Mouse (Mus musculus) inflammation-experienced regulatory T-cells, adult 16 weeks (primary cell): ENCODE measurements around the gene Dus4l. TPM values are rescaled to one million over a fixed set of nuclear protein-coding genes. Genes with fewer than 3 reads are reported as not detected.

ENCODE experiments used
- polyA plus RNA-seq: library from polyadenylated mRNA; unstranded; fragments of 100-300 nt; shearing (Covaris generic); gene quantifications from one replicate; pipeline ENCODE4 v1.2.1, GENCODE M21; 2017

Gene Dus4l
- 13.1 TPM for polyA plus RNA-seq

GRCm38 (mm10) chr12:31654197-31654964, at the start of gene Dus4l, which contains the start of gene Cog5:
TSS of gene Dus4l (minus strand) at chr12:31654826.
TSS of gene Cog5 (plus strand) at chr12:31654869.

DNA sequence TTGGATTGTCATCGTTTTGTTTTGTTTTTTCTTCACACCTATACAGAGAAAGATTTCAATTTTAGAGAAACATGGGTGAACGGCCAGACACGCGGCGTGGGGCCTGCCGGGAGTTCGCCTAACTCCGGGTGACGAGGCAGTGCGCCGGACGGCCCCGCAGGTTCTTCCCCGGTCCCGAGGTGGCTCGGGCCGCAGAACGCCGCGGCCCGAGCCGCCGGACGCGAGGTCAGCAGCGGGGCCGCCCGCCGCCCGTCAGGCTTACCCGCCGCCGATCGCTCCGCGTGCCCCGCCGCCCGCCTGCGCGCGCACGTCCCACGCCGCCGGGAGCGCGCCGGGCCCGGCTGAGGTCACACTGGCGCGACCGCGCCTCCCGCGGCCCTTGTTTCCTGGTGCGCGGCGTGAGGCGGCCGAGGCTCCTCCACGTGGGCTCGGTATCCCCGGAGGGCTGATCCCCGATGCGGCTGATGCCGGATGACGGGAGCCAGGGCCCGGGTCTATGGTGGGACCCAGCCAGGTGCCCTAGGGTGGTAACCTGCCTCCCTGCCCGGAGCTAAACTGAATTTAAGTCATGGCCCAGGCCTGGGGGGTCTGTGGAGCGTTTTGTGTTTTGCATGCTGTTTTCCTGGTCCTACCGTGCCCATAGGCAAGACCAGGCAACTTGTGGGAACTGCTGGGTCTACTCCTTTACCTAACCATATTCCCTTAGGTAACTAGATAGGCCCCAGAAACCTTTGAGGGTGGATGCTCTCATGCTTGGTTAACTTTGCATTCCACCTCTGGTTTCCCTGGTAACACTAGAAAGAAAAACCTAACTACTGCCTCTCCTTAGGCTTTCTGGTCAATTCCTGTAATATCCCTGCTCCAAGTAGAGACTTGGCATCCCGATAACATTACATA, 20.0 kb downstream of the Dus4l start, which contains the start of gene Bcap29:
Gene Bcap29, minus strand, starts transcription at position 316 of the 897 bp plus-strand sequence.

Other genes starting within 250 kb of the Dus4l start
- gene Cbll1, start 155.2 kb downstream of the Dus4l start, polyA plus RNA-seq: 49.6 TPM
- not detected for gene Slc26a4, start 94.9 kb downstream of the Dus4l start, polyA plus RNA-seq
- 77.0 TPM for gene Bcap29, start 20.2 kb downstream of the Dus4l start, polyA plus RNA-seq
- 59.3 TPM for gene Cog5, start within 50 bp of the Dus4l start, polyA plus RNA-seq
- 2.2 TPM for gene Gpr22, start 59.1 kb upstream of the Dus4l start, polyA plus RNA-seq